ENCODE assay signal across 8 mouse cellular contexts in the genomic region with DNA sequence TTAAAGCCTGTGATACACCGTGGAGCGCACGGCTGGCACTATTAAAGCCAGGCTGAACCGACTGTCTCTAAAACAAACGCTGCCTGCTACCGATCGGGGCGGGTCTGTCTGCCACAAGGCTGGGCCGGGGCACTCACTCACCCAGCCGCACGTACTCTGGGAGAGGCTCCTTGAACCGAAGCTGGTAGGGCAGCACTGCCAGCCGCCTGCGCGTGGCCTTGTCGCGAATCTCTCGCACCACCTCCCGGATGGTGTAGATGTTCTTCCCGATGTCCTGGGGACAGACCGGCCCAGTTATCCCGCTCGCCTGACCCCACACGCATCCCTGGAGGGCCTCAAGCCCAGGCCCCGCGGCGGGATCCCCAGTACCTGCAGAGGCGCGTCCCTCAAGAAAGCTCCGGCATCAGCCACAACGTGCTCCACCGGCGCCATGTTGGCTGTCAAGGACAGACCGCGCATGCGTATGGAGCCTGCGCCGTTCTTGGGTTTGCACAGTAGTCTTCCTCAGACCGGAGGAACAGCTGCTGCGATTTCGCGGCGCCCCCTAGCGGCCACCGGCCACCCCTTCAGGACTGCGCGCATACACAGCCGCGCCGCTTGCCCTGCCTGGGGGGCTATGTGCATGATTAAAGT. TPM values are rescaled to one million over a fixed set of nuclear protein-coding genes. Genes with fewer than 3 reads are reported as not detected.
DNase-seq lines count a peak whose midpoint lies in the region; ATAC-seq and TF ChIP-seq lines count a peak whose summit lies in the region.

Nob1 (minus strand) TSS at position 455 of the 633 bp plus-strand sequence.

- peak within 1 kb of the TSS; percentile 63 for H3K4me3 ChIP-seq in forebrain, embryonic 15.5 days
- peak within 1 kb of the TSS; percentile 81 for H3K4me3 ChIP-seq in lung, adult 2 months (replicated peaks; ENCODE audit: extremely low read depth, low read depth, low read length)

- peak; percentile 100 for ATAC-seq in forebrain, embryonic 15.5 days (replicated peaks)
- peak; percentile 98 for ATAC-seq in neutrophil, adult 5-6 weeks (ENCODE audit: extremely low read depth, insufficient number of reproducible peaks, low FRiP score, poor library complexity, severe bottlenecking)

- peak within 1 kb of the TSS; percentile 57 for H3K4me2 ChIP-seq in forebrain, embryonic 15.5 days (replicated peaks)

- peak within 1 kb of the TSS; percentile 58 for H3K27ac ChIP-seq in forebrain, embryonic 15.5 days (replicated peaks)

- H3K36me3 ChIP-seq in forebrain, embryonic 15.5 days: peaks cover 20% of the 10 kb centered on the region

- peak; percentile 90; the same call in 1 of the 2 replicates for TF ChIP-seq POLR2A in lung, adult 2 months (IDR thresholded peaks at IDR 0.05; ENCODE audit: borderline replicate concordance, extremely low read depth, low read depth, low read length)

- no peaks in the 10 kb centered on the region for H3K27me3 ChIP-seq in forebrain, embryonic 15.5 days

- DNase-seq in ES-CJ7 (ENCODE audit: low read depth, low spot score): peak; percentile 99
- DNase-seq in cerebellum, adult 11 months: peak; percentile 95
- DNase-seq in heart, postnatal 25 days (ENCODE audit: low spot score): peak; percentile 90
- peak; percentile 92 to 97 for DNase-seq in layer of hippocampus, adult 18-20 months (ENCODE audit: low spot score in 2 of 2)
- DNase-seq in lung, adult 2 months: peak; percentile 95
- peak; percentile 94 to 95 for DNase-seq in thymus, adult 18-20 months

- H3K4me1 ChIP-seq in forebrain, embryonic 15.5 days: peaks cover 21% of the 10 kb centered on the region
- 0 out of 2 replicates have a peak, but pooled peaks cover 4% of the 10 kb centered on the region for H3K4me1 ChIP-seq in lung, adult 2 months (ENCODE audit: control insufficient read depth, insufficient read depth, low read length)

- peak; percentile 61 for TF ChIP-seq CTCF in lung, adult 2 months (IDR thresholded peaks at IDR 0.05; ENCODE audit: insufficient read depth, low read length)

- intact Hi-C loops in heart, postnatal 25 days (cut with DNase I): loop anchor here (2.0 to 5.0 kb wide), 3 partner anchors 36 to 322 kb away; no protein-coding TSS in a partner anchor

- H3K9ac ChIP-seq in forebrain, embryonic 15.5 days (replicated peaks): peak within 1 kb of the TSS; percentile 73

- under 1% methylated on average over 50 of the region's 50 CpGs for WGBS in forebrain, embryonic 15.5 days
- under 1% methylated on average over 50 of the region's 50 CpGs for WGBS in lung, adult 2 months

- no peaks in the 10 kb centered on the region for H3K9me3 ChIP-seq in forebrain, embryonic 15.5 days

RNA-seq across cellular contexts. Expression of gene Nob1, which starts in this region (rescaled TPM):
- 79.6 and 85.8 TPM in 2 replicates for polyA plus RNA-seq in forebrain, embryonic 15.5 days (2015; fragmentation: Nextera tagmentation; extraction: Ambion mirVana)
- 10 to 100 TPM; 20.5 to 21.2 TPM for total RNA-seq in heart, postnatal 25 days (2021)
- 10 to 100 TPM; 40.7 to 44.1 TPM for total RNA-seq in layer of hippocampus, adult 18-20 months (2021)
- 18.5 and 21.3 TPM in 2 replicates for polyA plus RNA-seq in lung, adult 2 months (2012; rRNA removed)
- 17.6 and 18.0 TPM in 2 replicates for total RNA-seq in neutrophil, adult 5-6 weeks (2017)

Comparison
In these comparisons a context has a peak if more than half of its experiments do, and no peak if none do; other contexts are left out.
1. Peak in every context shown above with its lines: DNase-seq, ATAC-seq, H3K4me3 ChIP-seq and H3K27ac ChIP-seq.